Mouse (Mus musculus) intestine, embryonic 14.5 days (tissue): ENCODE data around the gene 5430403G16Rik. TPM values are rescaled to one million over a fixed set of nuclear protein-coding genes. Genes with fewer than 3 reads are reported as not detected.
A peak's percentile ranks its signal among the peaks of the same experiment; 100 is the strongest.
"Not testable (repeated sequence)": the region's sequence is repeated elsewhere in the genome, so short reads cannot be mapped to it uniquely, and the experiment has no call there.

Experiments used
- ATAC-seq: fragments of 200-750 bp; cut with Nextera tagmentation; replicated peaks from 2 replicates; pipeline ENCODE4 v1.8.0; 2017; ENCODE audit warnings: low read depth, moderate number of reproducible peaks, moderate TSS enrichment, moderate library complexity; ENCODE audit not compliant: low FRiP score, low TSS enrichment
- DNase-seq: peaks from one replicate; pipeline ENCODE4 v3.0.0-alpha.2; 2018; ENCODE audit warnings: low spot score
- H3K27ac ChIP-seq: fragments of 300-500 bp; sonication (generic); 2 replicates; pipeline ENCODE4 v1.5.1; 2014; ENCODE audit warnings: low read depth, mild to moderate bottlenecking, control low read depth
- H3K27me3 ChIP-seq: fragments of 300-500 bp; sonication (generic); replicated peaks from 2 replicates; pipeline ENCODE4 v1.6.1; 2014; ENCODE audit warnings: low read length, control low read depth; ENCODE audit not compliant: control insufficient read depth, insufficient read depth
- H3K36me3 ChIP-seq: fragments of 300-500 bp; sonication (generic); 2 replicates; pipeline ENCODE4 v1.6.1; 2014; ENCODE audit warnings: low read length, control low read depth; ENCODE audit not compliant: control insufficient read depth, insufficient read depth
- H3K4me1 ChIP-seq: fragments of 300-500 bp; sonication (generic); replicated peaks from 2 replicates; pipeline ENCODE4 v1.6.1; 2014; ENCODE audit warnings: low read length, control low read depth, mixed read lengths; ENCODE audit not compliant: control insufficient read depth, insufficient read depth
- H3K4me2 ChIP-seq: fragments of 300-500 bp; sonication (generic); 2 replicates; pipeline ENCODE4 v1.6.1; 2014; ENCODE audit warnings: low read length
- H3K4me3 ChIP-seq: fragments of 300-500 bp; sonication (generic); 2 replicates; pipeline ENCODE4 v1.5.1; 2014; ENCODE audit warnings: low read depth, low read length, control low read depth, mixed read lengths
- H3K9ac ChIP-seq: fragments of 300-500 bp; sonication (generic); 2 replicates; pipeline ENCODE4 v1.6.1; 2014; ENCODE audit warnings: mild to moderate bottlenecking, low read length
- H3K9me3 ChIP-seq: fragments of 300-500 bp; sonication (generic); 2 replicates; pipeline ENCODE4 v1.6.1; 2016; ENCODE audit warnings: low read length, control low read depth; ENCODE audit not compliant: control insufficient read depth
- WGBS: fragments of 180-500 bp; shearing (Covaris S2); extraction: QIAGEN DNeasy Blood & Tissue Kit; methylation state at CpG from one replicate; pipeline ENCODE4 v1.1.7; 2014; 5-methylcytosine and 5-hydroxymethylcytosine counted together
- polyA plus RNA-seq: library from polyadenylated mRNA; unstranded; fragments of >200 nt; fragmentation: Nextera tagmentation; extraction: Ambion mirVana; gene quantifications from 2 replicates; pipeline ENCODE4 v1.2.1, GENCODE M21; 2014

The 5430403G16Rik gene
- 3.3 and 3.4 TPM in 2 replicates for polyA plus RNA-seq

- H3K27ac ChIP-seq, result peak within 1 kb of the TSS; percentile 65; the same call in 1 of the 2 replicates
- peak within 1 kb of the TSS; percentile 64 for H3K9ac ChIP-seq
- H3K4me2 ChIP-seq, result peak within 1 kb of the TSS; percentile 49
- not testable (repeated sequence) for H3K27me3 ChIP-seq, H3K36me3 ChIP-seq, H3K9me3 ChIP-seq, H3K4me1 ChIP-seq
- peak within 1 kb of the TSS; percentile 53 for H3K4me3 ChIP-seq
- DNase-seq (peak; percentile 81), ATAC-seq (peak; percentile 97)
- WGBS, result under 1% methylated on average over 24 of the region's 26 CpGs
These were observed at the start of gene 5430403G16Rik for GRCm38 (mm10) chr5:109690537-109691201. TSS of gene 5430403G16Rik (minus strand) at chr5:109691041.

- not testable (repeated sequence) for DNase-seq, H3K9me3 ChIP-seq, H3K4me2 ChIP-seq, H3K27me3 ChIP-seq, H3K9ac ChIP-seq, H3K27ac ChIP-seq, H3K4me1 ChIP-seq, H3K4me3 ChIP-seq, H3K36me3 ChIP-seq, ATAC-seq
- WGBS, result 42% methylated on average over 3 of the region's 3 CpGs
These were observed 26.5 kb upstream of the 5430403G16Rik start for GRCm38 (mm10) chr5:109717341-109717740.

DNA sequence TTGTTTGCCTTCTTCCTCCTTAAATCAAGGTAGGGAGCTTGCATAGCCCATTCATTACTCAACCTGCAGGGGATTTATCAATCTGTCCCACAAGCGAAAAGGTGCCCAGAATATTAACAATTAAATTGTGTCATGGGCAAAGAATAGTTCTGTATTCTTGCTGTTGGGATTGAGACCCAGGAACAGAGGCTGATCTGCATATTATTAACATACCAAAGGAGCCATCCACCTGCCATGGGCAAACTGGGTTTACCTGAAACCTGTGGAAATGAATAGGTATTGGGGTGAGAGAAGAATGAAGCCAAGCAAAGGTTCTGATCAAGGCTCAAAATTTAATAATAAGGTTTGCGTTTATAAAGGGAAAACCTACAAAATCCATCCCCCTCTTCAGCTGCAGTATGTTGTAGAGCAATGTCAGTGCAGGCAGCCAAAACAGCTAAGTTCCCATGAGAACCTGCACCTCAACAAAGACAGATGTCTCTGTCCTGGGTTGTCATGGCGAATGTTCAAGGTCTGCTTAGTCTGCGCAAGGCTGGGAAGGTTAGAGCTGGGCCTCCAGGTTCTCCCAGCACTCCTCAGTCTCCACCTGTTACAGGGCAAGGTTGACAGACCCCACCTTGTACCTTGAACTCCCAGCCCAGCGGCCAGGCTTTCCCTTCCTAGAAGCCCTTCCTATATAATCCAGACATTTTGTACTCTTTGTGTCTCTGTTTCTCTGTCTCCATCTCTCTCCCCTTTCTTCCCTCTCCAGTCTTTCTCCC lies 544 bp upstream of the 5430403G16Rik start:
- H3K9me3 ChIP-seq, H3K36me3 ChIP-seq, DNase-seq, H3K27ac ChIP-seq, H3K9ac ChIP-seq, H3K27me3 ChIP-seq, H3K4me1 ChIP-seq: not testable (repeated sequence)
- peak; percentile 12; the same call in 1 of the 2 replicates for ATAC-seq
- Histone ChIP-seq H3K4me2 (peak overlapping the region; percentile 49; the same call in 1 of the 2 replicates), H3K4me3 (peak overlapping the region; percentile 53)
- WGBS, result 58% methylated on average over 5 of the region's 5 CpGs

DNA sequence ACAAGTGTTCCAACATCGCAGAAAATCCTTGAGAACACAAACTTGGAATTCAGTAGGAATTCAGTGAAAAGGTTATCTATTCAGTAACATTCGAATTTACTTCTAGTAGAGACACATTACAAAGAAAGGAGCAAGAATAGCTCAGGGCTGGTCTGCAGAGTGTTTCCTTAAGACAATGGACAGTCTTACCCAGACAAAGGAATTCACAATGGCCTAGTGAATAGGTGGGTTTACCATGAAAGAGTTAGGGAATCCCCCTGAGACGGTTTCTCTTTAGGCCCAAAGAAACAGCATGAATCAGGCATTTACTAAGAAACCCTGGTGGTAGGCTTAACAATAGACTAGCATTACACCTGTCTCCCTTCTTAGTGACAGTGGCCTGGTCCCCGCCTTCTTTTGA lies 7.9 kb downstream of the 5430403G16Rik start:
- ATAC-seq (no peak), DNase-seq (no peak)
- no peak overlapping the region for H3K4me2 ChIP-seq
- H3K27me3 ChIP-seq, result no peaks in the 10 kb centered on the region
- no peak overlapping the region for H3K4me3 ChIP-seq
- no peak overlapping the region for H3K9ac ChIP-seq
- 0 out of 2 replicates have a peak, but pooled peaks cover 2% of the 10 kb centered on the region for H3K9me3 ChIP-seq
- no peak overlapping the region for H3K27ac ChIP-seq
- no peaks in the 10 kb centered on the region for H3K36me3 ChIP-seq
- WGBS, result 77% methylated on average over 4 of the region's 4 CpGs
- H3K4me1 ChIP-seq, result no peaks in the 10 kb centered on the region

Other genes with a start within 250 kb of the 5430403G16Rik start
- 10.8 and 11.0 TPM in 2 replicates for gene Crlf2, start 132.0 kb downstream of the 5430403G16Rik start, polyA plus RNA-seq
- gene 4930522L14Rik, start 60.8 kb upstream of the 5430403G16Rik start, polyA plus RNA-seq, result 12.1 and 13.1 TPM in 2 replicates
- gene Gm15446, start 232.4 kb upstream of the 5430403G16Rik start, polyA plus RNA-seq, result 0.58 and 0.82 TPM in 2 replicates